Mouse (Mus musculus): ENCODE data around the gene 4932438A13Rik.

Gene 4932438A13Rik

DNA sequence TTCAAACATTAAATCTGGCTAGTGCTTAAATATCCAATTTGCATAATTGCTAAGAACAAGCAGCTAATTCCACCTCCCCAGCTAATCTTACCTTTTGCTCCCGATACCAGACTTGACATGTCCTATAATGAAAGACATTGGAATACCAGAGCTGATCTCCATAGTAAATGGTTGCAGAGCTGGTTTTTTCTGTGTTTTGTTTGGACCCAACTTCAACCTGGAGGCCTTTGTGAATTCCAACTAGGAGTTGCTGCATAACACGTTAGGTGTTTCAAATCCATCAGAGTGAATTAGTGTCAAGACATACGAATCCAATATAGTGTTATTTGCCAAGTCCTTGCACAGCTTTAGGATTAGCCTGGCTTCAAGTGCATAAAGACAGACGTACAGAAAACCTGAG, 28.5 kb upstream of the 4932438A13Rik start:
- Histone ChIP-seq H3K4me3 (replicated peaks; ENCODE audit: low read length) (no peak overlapping the region), H3K9me3 (ENCODE audit: low read length) (no peaks in the 10 kb centered on the region), H3K36me3 (ENCODE audit: insufficient read depth, low read length) (no peaks in the 10 kb centered on the region), H3K4me1 (replicated peaks; ENCODE audit: low read depth, low read length) (no peaks in the 10 kb centered on the region), H3K27me3 (ENCODE audit: insufficient read depth, low read length) (no peaks in the 10 kb centered on the region)
- TF ChIP-seq CTCF (conservative IDR thresholded peaks at IDR 0.05; ENCODE audit: low read length), result no peak
- TF ChIP-seq NANOG (IDR thresholded peaks at IDR 0.05; ENCODE audit: borderline replicate concordance, low read length), result no peak
- TF ChIP-seq POU5F1 (IDR thresholded peaks at IDR 0.05; ENCODE audit: borderline replicate concordance, low read length), result no peak

DNA sequence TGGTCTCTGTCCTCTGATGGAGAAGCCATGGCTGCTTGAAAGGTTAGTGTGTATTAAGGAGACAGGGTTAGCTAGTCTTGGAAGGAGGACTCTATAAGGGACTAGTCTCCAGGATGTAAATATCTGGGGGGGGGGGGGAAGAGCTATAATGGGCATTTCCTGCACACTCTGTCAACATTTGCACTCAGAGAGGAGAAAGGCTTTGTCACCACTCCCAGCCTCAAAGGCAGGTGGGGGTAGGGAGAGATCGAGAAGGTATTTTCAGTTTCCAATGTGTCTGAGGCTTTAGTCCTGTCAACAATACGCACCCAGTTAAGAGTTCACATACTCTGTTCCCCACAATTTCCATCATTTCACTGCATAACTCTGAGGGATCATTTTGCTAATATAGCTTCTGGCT, 28.1 kb upstream of the 4932438A13Rik start:
- no peaks in the 10 kb centered on the region for H3K27me3 ChIP-seq (ENCODE audit: insufficient read depth, low read length)
- TF ChIP-seq POU5F1 (IDR thresholded peaks at IDR 0.05; ENCODE audit: borderline replicate concordance, low read length), result no peak
- no peak for TF ChIP-seq CTCF (conservative IDR thresholded peaks at IDR 0.05; ENCODE audit: low read length)
- no peak for TF ChIP-seq NANOG (IDR thresholded peaks at IDR 0.05; ENCODE audit: borderline replicate concordance, low read length)

DNA sequence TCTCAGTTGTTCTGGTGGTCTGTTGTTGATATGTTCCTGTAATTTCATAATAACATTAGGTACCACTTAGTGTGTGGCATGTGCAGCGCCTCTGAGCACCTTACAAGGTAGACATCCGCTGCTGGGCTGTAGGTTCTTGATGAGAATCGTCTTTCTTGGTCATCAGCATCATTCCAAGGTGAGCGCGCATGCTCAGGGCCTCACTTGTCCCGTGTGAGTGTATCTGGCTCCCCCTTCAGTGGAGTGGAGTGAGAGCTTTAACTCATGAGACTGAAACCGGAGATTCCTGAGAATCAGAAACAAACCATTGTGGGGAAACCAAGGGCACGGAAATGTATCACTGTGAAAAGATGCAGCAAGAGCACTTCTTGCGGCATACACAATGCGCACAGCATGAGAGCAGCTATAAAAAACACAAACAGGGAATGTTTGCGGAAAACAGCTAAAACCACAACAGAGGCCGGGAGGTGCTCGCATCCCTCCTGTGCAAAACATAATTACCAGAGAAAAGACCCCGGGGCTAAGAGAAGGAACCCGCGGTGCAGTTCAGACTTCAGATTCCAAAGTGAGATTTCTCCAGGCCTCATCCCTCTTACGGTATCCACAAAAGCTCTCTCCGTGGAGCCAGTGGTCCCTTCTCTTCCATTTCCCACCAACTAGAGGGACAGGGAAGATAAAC, 27.2 kb upstream of the 4932438A13Rik start:
- no peaks in the 10 kb centered on the region for H3K27me3 ChIP-seq (ENCODE audit: insufficient read depth, low read length)
- no peaks in the 10 kb centered on the region for H3K36me3 ChIP-seq (ENCODE audit: insufficient read depth, low read length)
- no peaks in the 10 kb centered on the region for H3K9me3 ChIP-seq (ENCODE audit: low read length)
- H3K4me1 ChIP-seq (replicated peaks; ENCODE audit: low read depth, low read length), result no peaks in the 10 kb centered on the region
- H3K4me3 ChIP-seq (replicated peaks; ENCODE audit: low read length), result no peak overlapping the region
- TF ChIP-seq CTCF (conservative IDR thresholded peaks at IDR 0.05; ENCODE audit: low read length), result no peak
- no peak for TF ChIP-seq POU5F1 (IDR thresholded peaks at IDR 0.05; ENCODE audit: borderline replicate concordance, low read length)
- TF ChIP-seq NANOG (IDR thresholded peaks at IDR 0.05; ENCODE audit: borderline replicate concordance, low read length), result no peak

More for the DNA sequence above, 28.1 kb upstream of the 4932438A13Rik start:
- no peaks in the 10 kb centered on the region for H3K36me3 ChIP-seq (ENCODE audit: insufficient read depth, low read length)
- no peaks in the 10 kb centered on the region for H3K4me1 ChIP-seq (replicated peaks; ENCODE audit: low read depth, low read length)
- H3K9me3 ChIP-seq (ENCODE audit: low read length), result no peaks in the 10 kb centered on the region
- no peak overlapping the region for H3K4me3 ChIP-seq (replicated peaks; ENCODE audit: low read length)

DNA sequence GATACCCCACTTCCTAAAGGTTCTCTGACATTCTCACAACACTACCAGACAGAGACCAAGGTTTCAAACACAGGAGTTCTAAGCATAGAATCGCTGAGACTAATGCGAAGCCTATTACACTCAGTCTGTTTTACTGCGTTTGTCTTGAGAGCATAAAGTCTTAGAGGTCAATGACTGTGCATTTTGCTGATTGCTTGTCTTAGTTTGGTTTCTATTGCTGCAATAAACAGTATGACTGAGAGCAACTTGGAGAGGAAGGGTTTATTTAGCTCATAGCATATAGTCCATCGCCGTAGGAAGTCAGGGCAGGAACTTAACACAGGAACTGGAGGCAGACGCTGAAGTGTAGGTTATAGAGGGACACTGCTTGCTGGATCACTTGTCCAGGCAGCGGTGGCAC, 26.1 kb upstream of the 4932438A13Rik start:
- no peak overlapping the region for H3K4me3 ChIP-seq (replicated peaks; ENCODE audit: low read length)
- no peaks in the 10 kb centered on the region for H3K4me1 ChIP-seq (replicated peaks; ENCODE audit: low read depth, low read length)
- TF ChIP-seq CTCF (conservative IDR thresholded peaks at IDR 0.05; ENCODE audit: low read length) (no peak), POU5F1 (IDR thresholded peaks at IDR 0.05; ENCODE audit: borderline replicate concordance, low read length) (no peak), NANOG (IDR thresholded peaks at IDR 0.05; ENCODE audit: borderline replicate concordance, low read length) (no peak)
- H3K9me3 ChIP-seq (ENCODE audit: low read length), result no peaks in the 10 kb centered on the region
- no peaks in the 10 kb centered on the region for H3K36me3 ChIP-seq (ENCODE audit: insufficient read depth, low read length)
- no peaks in the 10 kb centered on the region for H3K27me3 ChIP-seq (ENCODE audit: insufficient read depth, low read length)

DNA sequence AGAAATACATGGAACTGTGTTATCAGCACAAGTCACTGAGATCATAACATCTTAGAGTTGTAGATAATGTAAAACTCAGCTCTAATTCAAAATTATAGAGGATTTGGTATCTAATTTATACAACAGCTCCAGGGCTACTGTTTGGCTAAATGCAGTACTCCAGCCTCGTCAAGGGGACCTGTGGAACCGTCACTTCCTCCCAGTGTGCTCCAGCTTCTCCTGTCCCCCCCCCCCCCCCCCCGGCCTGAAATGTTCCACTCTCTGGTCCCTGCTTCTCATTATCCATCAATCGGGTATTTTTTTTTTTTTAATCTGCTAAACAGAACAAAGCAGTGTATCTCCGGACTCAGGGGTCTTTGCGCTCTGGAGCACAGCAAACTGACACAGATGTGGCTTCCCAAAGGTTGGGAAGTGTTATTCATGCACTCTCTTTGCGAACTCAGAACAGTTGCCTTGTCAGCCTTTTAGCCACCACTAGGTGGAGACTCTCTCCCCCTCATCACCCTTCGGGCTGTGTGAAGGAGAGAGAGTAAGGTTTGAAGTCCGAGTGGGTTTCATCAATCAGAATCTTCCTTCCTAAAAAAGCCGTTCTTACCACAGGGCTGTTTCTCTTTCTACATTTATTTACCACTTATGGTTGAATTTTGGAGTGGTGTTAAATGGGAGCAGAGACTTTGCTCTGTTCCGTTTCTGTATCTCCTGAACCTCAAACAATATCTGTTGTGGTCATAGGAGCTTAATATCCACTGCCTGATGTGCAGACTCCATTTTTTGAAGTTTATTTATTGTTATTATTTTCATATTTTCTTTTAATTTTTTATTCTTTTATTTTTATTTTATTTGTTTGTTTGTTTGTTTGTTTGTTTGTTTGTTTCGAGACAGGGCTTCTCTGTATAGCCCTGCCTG, 22.0 kb upstream of the 4932438A13Rik start:
- Histone ChIP-seq H3K27me3 (ENCODE audit: insufficient read depth, low read length) (no peaks in the 10 kb centered on the region), H3K4me3 (replicated peaks; ENCODE audit: low read length) (no peak overlapping the region), H3K4me1 (replicated peaks; ENCODE audit: low read depth, low read length) (no peaks in the 10 kb centered on the region), H3K9me3 (ENCODE audit: low read length) (peaks cover 12% of the 10 kb centered on the region), H3K36me3 (ENCODE audit: insufficient read depth, low read length) (no peaks in the 10 kb centered on the region)
- TF ChIP-seq CTCF (conservative IDR thresholded peaks at IDR 0.05; ENCODE audit: low read length), result peak; percentile 69
- no peak for TF ChIP-seq POU5F1 (IDR thresholded peaks at IDR 0.05; ENCODE audit: borderline replicate concordance, low read length)
- no peak for TF ChIP-seq NANOG (IDR thresholded peaks at IDR 0.05; ENCODE audit: borderline replicate concordance, low read length)

DNA sequence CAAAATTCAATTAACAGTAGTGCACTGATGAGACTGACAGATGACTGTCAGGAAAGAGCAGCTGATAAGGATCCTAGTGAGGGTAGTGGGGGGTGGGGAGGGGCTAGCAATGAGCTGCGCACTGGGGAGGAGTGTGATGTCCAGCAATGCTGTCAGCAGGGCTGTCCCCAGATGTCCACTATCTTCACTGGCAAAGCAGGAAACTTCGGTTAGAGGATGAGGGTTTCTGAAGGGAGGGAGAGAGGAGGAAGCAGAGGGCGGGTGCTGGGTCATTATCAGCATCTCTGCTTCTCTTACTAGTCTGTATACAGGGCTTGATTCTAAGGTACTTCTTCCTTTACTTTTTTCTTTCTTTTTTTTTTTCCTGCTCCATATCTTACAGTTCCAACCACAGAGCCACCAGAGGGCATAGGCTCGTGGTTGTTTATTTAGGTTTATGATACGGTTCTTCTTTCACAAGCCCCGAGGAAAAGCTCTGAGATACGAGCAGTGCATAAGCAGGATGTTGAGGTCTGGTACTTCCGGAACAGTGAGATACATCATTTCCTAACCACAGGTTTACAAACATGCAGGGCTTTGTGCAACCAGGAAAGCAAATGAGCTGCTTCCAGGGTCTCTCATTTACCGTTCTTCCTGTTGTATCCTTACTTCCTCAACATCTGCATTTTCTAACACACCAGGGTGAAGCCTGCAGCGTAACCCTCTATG, 9.0 kb upstream of the 4932438A13Rik start:
- Histone ChIP-seq H3K27me3 (ENCODE audit: insufficient read depth, low read length) (no peaks in the 10 kb centered on the region), H3K4me1 (replicated peaks; ENCODE audit: low read depth, low read length) (no peaks in the 10 kb centered on the region), H3K36me3 (ENCODE audit: insufficient read depth, low read length) (no peaks in the 10 kb centered on the region), H3K4me3 (replicated peaks; ENCODE audit: low read length) (no peak overlapping the region), H3K9me3 (ENCODE audit: low read length) (0 out of 2 replicates have a peak, but pooled peaks cover 5% of the 10 kb centered on the region)
- TF ChIP-seq NANOG (IDR thresholded peaks at IDR 0.05; ENCODE audit: borderline replicate concordance, low read length) (no peak), CTCF (conservative IDR thresholded peaks at IDR 0.05; ENCODE audit: low read length) (no peak), POU5F1 (IDR thresholded peaks at IDR 0.05; ENCODE audit: borderline replicate concordance, low read length) (no peak)

DNA sequence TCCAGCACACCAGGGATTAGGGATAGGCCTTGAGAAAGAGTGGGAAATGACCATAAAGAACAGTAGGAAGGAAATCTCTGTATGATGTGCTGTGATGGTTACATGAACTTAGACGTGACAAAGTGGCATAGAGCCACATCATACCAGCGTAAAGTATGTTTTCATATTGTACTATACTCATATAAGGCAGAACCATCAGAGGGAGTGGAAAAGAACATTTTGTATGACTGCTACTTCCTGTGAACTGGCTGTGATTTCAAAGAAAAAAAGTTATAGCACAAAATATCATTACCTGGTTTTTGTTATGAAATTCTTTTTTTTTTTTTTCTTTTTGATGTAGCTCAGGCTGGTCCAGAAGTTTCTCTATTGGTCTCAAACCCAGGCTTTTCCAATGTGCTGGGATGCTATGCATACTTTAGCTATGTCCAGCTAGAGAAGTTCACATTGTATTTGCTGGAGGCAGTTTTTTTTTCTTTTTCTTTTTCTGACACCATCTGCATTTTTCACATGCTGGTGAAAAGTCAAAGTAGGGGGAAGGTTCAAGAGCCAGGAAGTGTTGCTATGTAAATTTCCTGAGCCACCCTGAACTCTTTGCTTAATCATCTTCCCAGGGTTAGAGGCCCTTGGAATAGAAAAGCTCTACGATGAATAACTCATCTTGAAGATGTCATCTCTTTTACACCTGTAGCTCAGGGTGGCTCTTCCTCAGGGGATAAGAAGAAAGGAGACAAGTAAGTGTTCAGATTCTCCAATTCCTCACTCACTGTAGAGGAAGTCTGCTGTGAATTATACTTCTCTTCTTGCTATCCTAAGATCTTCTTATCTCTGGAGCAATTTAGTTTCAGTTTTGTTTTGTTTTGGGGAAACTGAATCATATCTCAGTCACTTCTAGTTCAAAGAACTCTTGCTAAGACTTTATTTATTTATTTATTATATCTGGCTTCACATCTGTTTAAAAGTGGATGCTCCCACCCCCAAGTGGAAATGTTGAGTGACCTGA, 1.2 kb upstream of the 4932438A13Rik start:
- Histone ChIP-seq H3K4me3 (replicated peaks; ENCODE audit: low read length) (no peak overlapping the region), H3K36me3 (ENCODE audit: insufficient read depth, low read length) (peaks cover 10% of the 10 kb centered on the region), H3K27me3 (ENCODE audit: insufficient read depth, low read length) (no peaks in the 10 kb centered on the region), H3K4me1 (replicated peaks; ENCODE audit: low read depth, low read length) (peaks cover 3% of the 10 kb centered on the region; the same call in 1 of the 2 replicates), H3K9me3 (ENCODE audit: low read length) (0 out of 2 replicates have a peak, but pooled peaks cover 8% of the 10 kb centered on the region)
- TF ChIP-seq CTCF (conservative IDR thresholded peaks at IDR 0.05; ENCODE audit: low read length) (no peak), NANOG (IDR thresholded peaks at IDR 0.05; ENCODE audit: borderline replicate concordance, low read length) (no peak), POU5F1 (IDR thresholded peaks at IDR 0.05; ENCODE audit: borderline replicate concordance, low read length) (no peak)
